Mouse (Mus musculus): ENCODE results near the gene Tuba4a. TPM values are rescaled to one million over a fixed set of nuclear protein-coding genes. Genes with fewer than 3 reads are reported as not detected.
A peak's percentile ranks its signal among the peaks of the same experiment; 100 is the strongest.

Gene Tuba4a
- total and polyA plus RNA-seq, 2 experiments from 2014 or later = 163 to 235 TPM

DNA sequence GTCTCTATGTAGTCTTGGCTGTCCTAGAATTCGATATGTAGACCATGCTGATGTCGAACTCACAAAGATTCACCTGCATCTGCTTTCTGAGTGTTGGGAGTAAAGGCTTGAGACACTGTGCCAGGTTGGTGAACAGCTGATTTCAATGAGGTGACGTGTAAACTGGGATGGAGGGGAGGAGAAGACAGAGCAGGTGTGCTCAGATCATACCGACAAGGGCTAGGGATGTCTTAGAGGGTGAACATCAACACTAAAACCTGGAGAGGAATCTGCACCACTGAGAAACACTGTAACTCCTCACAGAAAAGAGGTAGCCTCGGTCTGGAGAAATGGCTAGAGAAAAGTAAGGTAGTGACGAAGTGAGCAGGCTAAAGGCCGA lies 51.6 kb downstream of the Tuba4a start:
- Histone ChIP-seq H3K9me3 (ENCODE audit: low read length) (no peaks in the 10 kb centered on the region), H3K4me2 (ENCODE audit: low read depth, low read length) (peak overlapping the region; percentile 72), H3K27ac (peak overlapping the region; percentile 82), H3K4me3 (ENCODE audit: low read length) (peak overlapping the region; percentile 75), H3K27me3 (ENCODE audit: insufficient read depth, low read length) (no peaks in the 10 kb centered on the region), H3K36me3 (ENCODE audit: insufficient read depth, low read length) (peaks cover 31% of the 10 kb centered on the region), H3K4me1 (ENCODE audit: insufficient read depth, low read length) (no peaks in the 10 kb centered on the region), H3K9ac (replicated peaks; ENCODE audit: low read length) (peak overlapping the region; percentile 63; the same call in 1 of the 2 replicates)
- ATAC-seq = peak; percentile 70
- no peak for TF ChIP-seq CTCF (IDR thresholded peaks at IDR 0.05; ENCODE audit: low read depth)
- 11% methylated on average over 7 of the region's 7 CpGs for WGBS
- DNase-seq (ENCODE audit: low spot score) = peak; percentile 42

Small RNA genes within 50 kb of the gene (microRNA-seq; reads per million reads assigned to microRNA genes)
- 0 reads per million in 2 experiments for gene Gm27943

Other genes with a start within 250 kb of the Tuba4a start
- 4.4 and 7.8 TPM in 2 replicates for gene Nhej1, start 94.7 kb downstream of the Tuba4a start, total RNA-seq (2014; rRNA removed)
- gene Nhej1, start 94.7 kb downstream of the Tuba4a start, polyA plus RNA-seq (2015; fragmentation: Nextera tagmentation; extraction: Ambion mirVana) = 5.2 and 5.8 TPM in 2 replicates
- gene Slc23a3, start 86.0 kb downstream of the Tuba4a start, total RNA-seq (2014; rRNA removed) = not detected in 2 replicates
- not detected in 2 replicates for gene Slc23a3, start 86.0 kb downstream of the Tuba4a start, polyA plus RNA-seq (2015; fragmentation: Nextera tagmentation; extraction: Ambion mirVana)
- 50.0 and 52.4 TPM in 2 replicates for gene Cnppd1, start 77.2 kb downstream of the Tuba4a start, total RNA-seq (2014; rRNA removed)
- 44.8 and 46.3 TPM in 2 replicates for gene Cnppd1, start 77.2 kb downstream of the Tuba4a start, polyA plus RNA-seq (2015; fragmentation: Nextera tagmentation; extraction: Ambion mirVana)
- 240 and 274 TPM in 2 replicates for gene Retreg2, start 77.1 kb downstream of the Tuba4a start, total RNA-seq (2014; rRNA removed)
- 124 and 137 TPM in 2 replicates for gene Retreg2, start 77.1 kb downstream of the Tuba4a start, polyA plus RNA-seq (2015; fragmentation: Nextera tagmentation; extraction: Ambion mirVana)
- 35.9 and 49.5 TPM in 2 replicates for gene Zfand2b, start 51.2 kb downstream of the Tuba4a start, total RNA-seq (2014; rRNA removed)
- gene Zfand2b, start 51.2 kb downstream of the Tuba4a start, polyA plus RNA-seq (2015; fragmentation: Nextera tagmentation; extraction: Ambion mirVana) = 45.0 and 47.3 TPM in 2 replicates
- 51.5 and 52.0 TPM in 2 replicates for gene Abcb6, start 39.5 kb downstream of the Tuba4a start, total RNA-seq (2014; rRNA removed)
- gene Abcb6, start 39.5 kb downstream of the Tuba4a start, polyA plus RNA-seq (2015; fragmentation: Nextera tagmentation; extraction: Ambion mirVana) = 40.4 and 45.9 TPM in 2 replicates
- gene Ankzf1, start 27.7 kb downstream of the Tuba4a start, total RNA-seq (2014; rRNA removed) = 17.9 and 30.2 TPM in 2 replicates
- 14.1 and 17.0 TPM in 2 replicates for gene Ankzf1, start 27.7 kb downstream of the Tuba4a start, polyA plus RNA-seq (2015; fragmentation: Nextera tagmentation; extraction: Ambion mirVana)
- 132 and 155 TPM in 2 replicates for gene Atg9a, start 27.7 kb downstream of the Tuba4a start, total RNA-seq (2014; rRNA removed)
- 60.3 and 62.8 TPM in 2 replicates for gene Atg9a, start 27.7 kb downstream of the Tuba4a start, polyA plus RNA-seq (2015; fragmentation: Nextera tagmentation; extraction: Ambion mirVana)
- 14.8 and 15.3 TPM in 2 replicates for gene Glb1l, start 9.1 kb downstream of the Tuba4a start, total RNA-seq (2014; rRNA removed)
- gene Glb1l, start 9.1 kb downstream of the Tuba4a start, polyA plus RNA-seq (2015; fragmentation: Nextera tagmentation; extraction: Ambion mirVana) = 15.5 TPM in 2 replicates
- gene Stk16, start 9.0 kb downstream of the Tuba4a start, total RNA-seq (2014; rRNA removed) = 84.8 and 105 TPM in 2 replicates
- gene Stk16, start 9.0 kb downstream of the Tuba4a start, polyA plus RNA-seq (2015; fragmentation: Nextera tagmentation; extraction: Ambion mirVana) = 103 and 112 TPM in 2 replicates
- not detected in 2 replicates for gene A630095N17Rik, start 12.2 kb upstream of the Tuba4a start, total RNA-seq (2014; rRNA removed)
- gene A630095N17Rik, start 12.2 kb upstream of the Tuba4a start, polyA plus RNA-seq (2015; fragmentation: Nextera tagmentation; extraction: Ambion mirVana) = 0.29 and 0.31 TPM in 2 replicates
- 33.3 and 48.0 TPM in 2 replicates for gene Dnajb2, start 16.5 kb upstream of the Tuba4a start, total RNA-seq (2014; rRNA removed)
- 62.6 and 64.5 TPM in 2 replicates for gene Dnajb2, start 16.5 kb upstream of the Tuba4a start, polyA plus RNA-seq (2015; fragmentation: Nextera tagmentation; extraction: Ambion mirVana)
- 120 and 132 TPM in 2 replicates for gene Ptprn, start 44.6 kb upstream of the Tuba4a start, total RNA-seq (2014; rRNA removed)
- 46.0 and 48.3 TPM in 2 replicates for gene Ptprn, start 44.6 kb upstream of the Tuba4a start, polyA plus RNA-seq (2015; fragmentation: Nextera tagmentation; extraction: Ambion mirVana)
- gene Resp18, start 58.5 kb upstream of the Tuba4a start, total RNA-seq (2014; rRNA removed) = 257 and 298 TPM in 2 replicates
- gene Resp18, start 58.5 kb upstream of the Tuba4a start, polyA plus RNA-seq (2015; fragmentation: Nextera tagmentation; extraction: Ambion mirVana) = 394 and 396 TPM in 2 replicates
- gene Dnpep, start 98.1 kb upstream of the Tuba4a start, total RNA-seq (2014; rRNA removed) = 143 and 175 TPM in 2 replicates
- 120 and 131 TPM in 2 replicates for gene Dnpep, start 98.1 kb upstream of the Tuba4a start, polyA plus RNA-seq (2015; fragmentation: Nextera tagmentation; extraction: Ambion mirVana)
- gene Des, start 140.5 kb upstream of the Tuba4a start, total RNA-seq (2014; rRNA removed) = 2.6 and 6.9 TPM in 2 replicates
- gene Des, start 140.5 kb upstream of the Tuba4a start, polyA plus RNA-seq (2015; fragmentation: Nextera tagmentation; extraction: Ambion mirVana) = 1.2 and 1.6 TPM in 2 replicates
- gene Speg, start 155.4 kb upstream of the Tuba4a start, total RNA-seq (2014; rRNA removed) = 50.4 and 52.7 TPM in 2 replicates
- 19.2 and 19.9 TPM in 2 replicates for gene Speg, start 155.4 kb upstream of the Tuba4a start, polyA plus RNA-seq (2015; fragmentation: Nextera tagmentation; extraction: Ambion mirVana)
- 88.0 and 96.8 TPM in 2 replicates for gene Gmppa, start 216.1 kb upstream of the Tuba4a start, total RNA-seq (2014; rRNA removed)
- gene Gmppa, start 216.1 kb upstream of the Tuba4a start, polyA plus RNA-seq (2015; fragmentation: Nextera tagmentation; extraction: Ambion mirVana) = 59.9 and 63.1 TPM in 2 replicates
- 71.4 and 74.1 TPM in 2 replicates for gene Asic4, start 230.6 kb upstream of the Tuba4a start, total RNA-seq (2014; rRNA removed)
- 17.0 and 21.0 TPM in 2 replicates for gene Asic4, start 230.6 kb upstream of the Tuba4a start, polyA plus RNA-seq (2015; fragmentation: Nextera tagmentation; extraction: Ambion mirVana)